Mouse (Mus musculus): ENCODE data around the gene Smc6. TPM values are rescaled to one million over a fixed set of nuclear protein-coding genes. Genes with fewer than 3 reads are reported as not detected.

Gene Smc6
- polyA plus RNA-seq, 1 experiment from 2014 or later, result 60.6 TPM

- Histone ChIP-seq H3K4me1 (ENCODE audit: insufficient read depth) (no peaks in the 10 kb centered on the region), H3K9ac (replicated peaks) (no peak overlapping the region), H3K27me3 (ENCODE audit: insufficient read depth, low read length) (no peaks in the 10 kb centered on the region), H3K4me2 (ENCODE audit: low read depth, low read length) (no peak overlapping the region), H3K4me3 (ENCODE audit: low read depth, low read length) (no peak overlapping the region), H3K27ac (ENCODE audit: low read depth) (no peak overlapping the region), H3K36me3 (replicated peaks; ENCODE audit: insufficient read depth, low read length) (peaks cover 48% of the 10 kb centered on the region), H3K9me3 (ENCODE audit: low read length) (no peaks in the 10 kb centered on the region)
- 86% methylated on average over 3 of the region's 3 CpGs for WGBS (ENCODE audit: insufficient replicate concordance)
- ATAC-seq, result no peak
- no peak for DNase-seq
- TF ChIP-seq EP300 (IDR thresholded peaks at IDR 0.05; ENCODE audit: low read depth) (no peak), CTCF (IDR thresholded peaks at IDR 0.05; ENCODE audit: low read depth) (no peak)
These were observed 15.4 kb upstream of the Smc6 start for GRCm38 (mm10) chr12:11250322-11250721.

- no peaks in the 10 kb centered on the region for H3K9me3 ChIP-seq (ENCODE audit: low read length)
- H3K36me3 ChIP-seq (replicated peaks; ENCODE audit: insufficient read depth, low read length), result no peaks in the 10 kb centered on the region
- DNase-seq (peak; percentile 12), ATAC-seq (no peak)
- 0 out of 2 replicates have a peak, but pooled peaks cover 6% of the 10 kb centered on the region for H3K4me1 ChIP-seq (ENCODE audit: insufficient read depth)
- peak overlapping the region; percentile 96 for H3K4me2 ChIP-seq (ENCODE audit: low read depth, low read length)
- peak overlapping the region; percentile 97 for H3K9ac ChIP-seq (replicated peaks)
- TF ChIP-seq EP300 (IDR thresholded peaks at IDR 0.05; ENCODE audit: low read depth) (no peak), CTCF (IDR thresholded peaks at IDR 0.05; ENCODE audit: low read depth) (no peak)
- 1% methylated on average over 13 of the region's 13 CpGs for WGBS (ENCODE audit: insufficient replicate concordance)
- H3K4me3 ChIP-seq (ENCODE audit: low read depth, low read length), result peak overlapping the region; percentile 94
- peak overlapping the region; percentile 97 for H3K27ac ChIP-seq (ENCODE audit: low read depth)
- H3K27me3 ChIP-seq (ENCODE audit: insufficient read depth, low read length), result no peaks in the 10 kb centered on the region
These were observed 791 bp upstream of the Smc6 start for GRCm38 (mm10) chr12:11264895-11265294.

- ATAC-seq (peak; percentile 58), DNase-seq (no peak)
- Histone ChIP-seq H3K4me1 (ENCODE audit: insufficient read depth) (0 out of 2 replicates have a peak, but pooled peaks cover 6% of the 10 kb centered on the region), H3K27me3 (ENCODE audit: insufficient read depth, low read length) (no peaks in the 10 kb centered on the region), H3K4me2 (ENCODE audit: low read depth, low read length) (peak overlapping the region; percentile 96), H3K9me3 (ENCODE audit: low read length) (no peaks in the 10 kb centered on the region), H3K36me3 (replicated peaks; ENCODE audit: insufficient read depth, low read length) (no peaks in the 10 kb centered on the region), H3K27ac (ENCODE audit: low read depth) (peak overlapping the region; percentile 97), H3K9ac (replicated peaks) (peak overlapping the region; percentile 97), H3K4me3 (ENCODE audit: low read depth, low read length) (peak overlapping the region; percentile 94)
- TF ChIP-seq CTCF (IDR thresholded peaks at IDR 0.05; ENCODE audit: low read depth) (no peak), EP300 (IDR thresholded peaks at IDR 0.05; ENCODE audit: low read depth) (no peak)
- WGBS (ENCODE audit: insufficient replicate concordance), result under 1% methylated on average over 51 of the region's 51 CpGs
These were observed 748 bp downstream of the Smc6 start for GRCm38 (mm10) chr12:11266282-11266985.

DNA sequence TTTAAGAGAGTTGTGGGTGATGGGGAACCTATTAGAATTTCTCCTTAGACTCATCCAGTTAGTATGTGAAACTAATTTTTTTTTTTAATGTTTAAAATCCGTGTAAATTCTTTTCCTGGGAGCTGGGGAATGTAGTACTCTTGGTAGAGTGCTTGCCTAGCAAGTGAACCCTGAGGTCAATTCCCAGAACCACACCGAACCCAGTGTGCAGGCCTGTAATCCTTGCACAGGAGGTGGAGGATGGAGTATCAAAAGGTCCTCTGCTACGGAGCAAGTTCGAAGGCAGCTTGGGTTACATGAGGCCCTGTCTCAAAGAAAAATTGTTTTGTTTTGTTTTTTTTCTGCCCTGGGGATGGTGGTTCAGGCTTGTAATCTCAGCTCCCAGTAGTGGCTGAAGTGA is 1.3 kb downstream of the Smc6 start:
- Histone ChIP-seq H3K9ac (replicated peaks) (peak overlapping the region; percentile 97), H3K27ac (ENCODE audit: low read depth) (peak overlapping the region; percentile 97; the same call in 1 of the 2 replicates), H3K9me3 (ENCODE audit: low read length) (no peaks in the 10 kb centered on the region), H3K36me3 (replicated peaks; ENCODE audit: insufficient read depth, low read length) (peaks cover 2% of the 10 kb centered on the region; the same call in 1 of the 2 replicates), H3K4me1 (ENCODE audit: insufficient read depth) (0 out of 2 replicates have a peak, but pooled peaks cover 6% of the 10 kb centered on the region), H3K27me3 (ENCODE audit: insufficient read depth, low read length) (no peaks in the 10 kb centered on the region), H3K4me3 (ENCODE audit: low read depth, low read length) (peak overlapping the region; percentile 94), H3K4me2 (ENCODE audit: low read depth, low read length) (peak overlapping the region; percentile 96)
- DNase-seq, result peak; percentile 14
- ATAC-seq, result no peak
- TF ChIP-seq CTCF (IDR thresholded peaks at IDR 0.05; ENCODE audit: low read depth), result no peak
- TF ChIP-seq EP300 (IDR thresholded peaks at IDR 0.05; ENCODE audit: low read depth), result no peak
- WGBS (ENCODE audit: insufficient replicate concordance), result 6% methylated on average over 4 of the region's 4 CpGs

- H3K9me3 ChIP-seq (ENCODE audit: low read length), result no peaks in the 10 kb centered on the region
- TF ChIP-seq CTCF (IDR thresholded peaks at IDR 0.05; ENCODE audit: low read depth), result no peak
- no peak for TF ChIP-seq EP300 (IDR thresholded peaks at IDR 0.05; ENCODE audit: low read depth)
- peaks cover 31% of the 10 kb centered on the region for H3K36me3 ChIP-seq (replicated peaks; ENCODE audit: insufficient read depth, low read length)
- 0 out of 2 replicates have a peak, but pooled peaks cover 4% of the 10 kb centered on the region for H3K4me1 ChIP-seq (ENCODE audit: insufficient read depth)
- ATAC-seq, result no peak
- no peak for DNase-seq
- no peak overlapping the region for H3K4me3 ChIP-seq (ENCODE audit: low read depth, low read length)
- no peaks in the 10 kb centered on the region for H3K27me3 ChIP-seq (ENCODE audit: insufficient read depth, low read length)
- WGBS (ENCODE audit: insufficient replicate concordance), result 88% methylated on average over 4 of the region's 4 CpGs
- no peak overlapping the region for H3K9ac ChIP-seq (replicated peaks)
- H3K4me2 ChIP-seq (ENCODE audit: low read depth, low read length), result no peak overlapping the region
- no peak overlapping the region for H3K27ac ChIP-seq (ENCODE audit: low read depth)
These were observed 6.9 kb downstream of the Smc6 start for GRCm38 (mm10) chr12:11272568-11272967.

- Histone ChIP-seq H3K27me3 (ENCODE audit: insufficient read depth, low read length) (no peaks in the 10 kb centered on the region), H3K36me3 (replicated peaks; ENCODE audit: insufficient read depth, low read length) (peaks cover 35% of the 10 kb centered on the region), H3K4me3 (ENCODE audit: low read depth, low read length) (no peak overlapping the region), H3K27ac (ENCODE audit: low read depth) (no peak overlapping the region), H3K4me2 (ENCODE audit: low read depth, low read length) (no peak overlapping the region), H3K4me1 (ENCODE audit: insufficient read depth) (no peaks in the 10 kb centered on the region), H3K9ac (replicated peaks) (no peak overlapping the region), H3K9me3 (ENCODE audit: low read length) (no peaks in the 10 kb centered on the region)
- WGBS (ENCODE audit: insufficient replicate concordance), result 79% methylated on average over 1 of the region's 1 CpGs
- DNase-seq (no peak), ATAC-seq (no peak)
- TF ChIP-seq CTCF (IDR thresholded peaks at IDR 0.05; ENCODE audit: low read depth), result no peak
- TF ChIP-seq EP300 (IDR thresholded peaks at IDR 0.05; ENCODE audit: low read depth), result no peak
These were observed 7.5 kb downstream of the Smc6 start for GRCm38 (mm10) chr12:11273185-11273584.

Measured in liver, postnatal 0 days (tissue).